Comparison of ENCODE assay signal across 8 mouse cellular contexts in the genomic region with DNA sequence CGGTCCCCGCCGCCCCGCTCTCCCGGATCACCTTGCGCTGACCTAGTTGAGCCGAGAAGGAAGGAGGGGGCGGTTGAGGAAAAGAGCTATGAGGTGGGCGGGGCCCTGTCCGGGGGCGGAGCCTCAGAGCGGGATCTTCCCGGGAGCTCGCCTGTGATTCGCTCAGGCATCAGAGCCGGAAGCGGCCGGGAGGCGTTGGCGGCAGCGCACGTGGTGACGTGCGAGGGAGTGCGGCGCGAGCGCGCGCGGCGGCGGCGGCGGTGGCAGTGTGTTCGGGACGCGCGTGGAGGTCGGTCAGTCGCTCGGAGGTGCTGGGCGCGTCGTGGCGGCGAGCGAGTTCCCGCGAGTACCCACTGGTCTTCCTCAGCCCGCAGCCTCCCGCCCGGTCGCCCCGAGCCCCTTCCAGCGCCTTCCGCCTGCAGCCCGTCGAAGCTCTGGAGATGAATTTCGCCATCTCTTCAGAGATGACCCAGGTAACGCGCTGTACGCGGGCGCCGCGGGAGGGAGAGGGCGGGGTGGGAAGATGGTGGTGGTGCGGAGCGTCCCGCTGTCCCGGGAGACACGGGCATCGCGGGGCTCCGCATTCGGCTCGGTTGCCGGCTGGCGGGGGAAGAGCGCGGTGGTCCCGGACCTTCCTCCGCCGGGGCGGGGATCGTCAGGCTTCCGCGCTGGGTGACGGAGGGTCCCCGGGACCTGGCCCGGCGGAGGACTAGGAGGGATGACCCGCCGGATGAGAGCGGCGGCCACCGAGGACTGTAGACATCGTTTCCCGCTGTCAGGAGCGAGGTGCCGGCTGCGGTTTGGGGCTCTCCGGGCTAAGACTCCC. TPM values are rescaled to one million over a fixed set of nuclear protein-coding genes. Genes with fewer than 3 reads are reported as not detected.
A peak's percentile ranks its signal among the peaks of the same experiment; 100 is the strongest.
DNase-seq lines count a peak whose midpoint lies in the region; ATAC-seq and TF ChIP-seq lines count a peak whose summit lies in the region.

A gene (plus strand): TSS at position 195 of the 826 bp plus-strand sequence.

- no peak for TF ChIP-seq CTCF in ES-Bruce4 (IDR thresholded peaks at IDR 0.05; ENCODE audit: low read depth, low read length)
- TF ChIP-seq CTCF in liver, postnatal 0 days (IDR thresholded peaks at IDR 0.05; ENCODE audit: low read depth), result no peak

- H3K27ac ChIP-seq in ES-Bruce4 (ENCODE audit: insufficient read depth, low read length), result 0 out of 2 replicates have a peak within 1 kb of the TSS, but pooled peaks have one; percentile 41
- peak within 1 kb of the TSS; percentile 96 for H3K27ac ChIP-seq in forebrain, embryonic 13.5 days
- peak within 1 kb of the TSS; percentile 88 for H3K27ac ChIP-seq in liver, postnatal 0 days (ENCODE audit: low read depth)
- H3K27ac ChIP-seq in neural tube, embryonic 14.5 days (ENCODE audit: low read depth, low read length), result peak within 1 kb of the TSS; percentile 96

- H3K36me3 ChIP-seq in ES-Bruce4 (ENCODE audit: control insufficient read depth, insufficient read depth, low read length, poor library complexity, severe bottlenecking), result peaks cover 2% of the 10 kb centered on the region
- peaks cover 1% of the 10 kb centered on the region; the same call in 1 of the 2 replicates for H3K36me3 ChIP-seq in forebrain, embryonic 13.5 days (ENCODE audit: poor library complexity, severe bottlenecking)
- peaks cover 6% of the 10 kb centered on the region for H3K36me3 ChIP-seq in liver, postnatal 0 days (replicated peaks; ENCODE audit: insufficient read depth, low read length)
- no peaks in the 10 kb centered on the region for H3K36me3 ChIP-seq in neural tube, embryonic 14.5 days (ENCODE audit: control insufficient read depth, insufficient read depth, low read length)

- no peaks in the 10 kb centered on the region for H3K9me3 ChIP-seq in ES-Bruce4 (replicated peaks; ENCODE audit: control insufficient read depth, insufficient read depth, low read length, poor library complexity, severe bottlenecking)
- H3K9me3 ChIP-seq in forebrain, embryonic 13.5 days (replicated peaks), result no peaks in the 10 kb centered on the region
- no peaks in the 10 kb centered on the region for H3K9me3 ChIP-seq in liver, postnatal 0 days (ENCODE audit: low read length)
- H3K9me3 ChIP-seq in neural tube, embryonic 14.5 days (ENCODE audit: control insufficient read depth, low read length), result no peaks in the 10 kb centered on the region

- H3K4me1 ChIP-seq in ES-Bruce4 (ENCODE audit: control insufficient read depth, insufficient read depth, low read length), result no peaks in the 10 kb centered on the region
- peaks cover 41% of the 10 kb centered on the region for H3K4me1 ChIP-seq in forebrain, embryonic 13.5 days
- peaks cover 39% of the 10 kb centered on the region for H3K4me1 ChIP-seq in liver, postnatal 0 days (ENCODE audit: insufficient read depth)
- H3K4me1 ChIP-seq in neural tube, embryonic 14.5 days (ENCODE audit: control insufficient read depth, insufficient read depth, low read length), result peaks cover 25% of the 10 kb centered on the region

- TF ChIP-seq POLR2A in ES-Bruce4 (IDR thresholded peaks at IDR 0.05; ENCODE audit: insufficient read depth, low read length), result no peak

- ATAC-seq in cerebellum, adult (ENCODE audit: insufficient number of reproducible peaks, low FRiP score, low TSS enrichment), result peak; percentile 91
- peak; percentile 96 for ATAC-seq in forebrain, embryonic 13.5 days
- ATAC-seq in liver, postnatal 0 days, result peak; percentile 89
- ATAC-seq in neural tube, embryonic 14.5 days (ENCODE audit: low read depth), result peak; percentile 96

- H3K9ac ChIP-seq in ES-Bruce4 (ENCODE audit: low read depth, poor library complexity, severe bottlenecking), result peak within 1 kb of the TSS; percentile 85
- H3K9ac ChIP-seq in forebrain, embryonic 13.5 days, result peak within 1 kb of the TSS; percentile 95
- H3K9ac ChIP-seq in liver, postnatal 0 days (replicated peaks), result peak within 1 kb of the TSS; percentile 87
- H3K9ac ChIP-seq in neural tube, embryonic 14.5 days (replicated peaks; ENCODE audit: low read depth, low read length), result peak within 1 kb of the TSS; percentile 98

- intact Hi-C loops in heart, postnatal 10 days (cut with DNase I), result loop anchor here (5.0 kb wide), 3 partner anchors 57 to 187 kb away; no protein-coding TSS in a partner anchor

- TF ChIP-seq EP300 in ES-Bruce4 (IDR thresholded peaks at IDR 0.05; ENCODE audit: insufficient read depth, low read depth, low read length), result no peak
- TF ChIP-seq EP300 in liver, postnatal 0 days (IDR thresholded peaks at IDR 0.05; ENCODE audit: low read depth), result no peak

- peak within 1 kb of the TSS; percentile 67 for H3K4me2 ChIP-seq in forebrain, embryonic 13.5 days
- peak within 1 kb of the TSS; percentile 94 for H3K4me2 ChIP-seq in liver, postnatal 0 days (ENCODE audit: low read depth, low read length)
- peak within 1 kb of the TSS; percentile 67 for H3K4me2 ChIP-seq in neural tube, embryonic 14.5 days (ENCODE audit: low read depth, low read length)

- peak within 1 kb of the TSS; percentile 87 for H3K4me3 ChIP-seq in ES-Bruce4 (ENCODE audit: low read depth, low read length)
- peak within 1 kb of the TSS; percentile 87 for H3K4me3 ChIP-seq in forebrain, embryonic 13.5 days
- peak within 1 kb of the TSS; percentile 91 for H3K4me3 ChIP-seq in liver, postnatal 0 days (ENCODE audit: low read depth, low read length)
- peak within 1 kb of the TSS; percentile 86 for H3K4me3 ChIP-seq in neural tube, embryonic 14.5 days (ENCODE audit: low read depth, low read length)

- H3K27me3 ChIP-seq in ES-Bruce4 (ENCODE audit: control insufficient read depth, insufficient read depth, low read length, poor library complexity, severe bottlenecking), result no peaks in the 10 kb centered on the region
- H3K27me3 ChIP-seq in forebrain, embryonic 13.5 days, result no peaks in the 10 kb centered on the region
- no peaks in the 10 kb centered on the region for H3K27me3 ChIP-seq in liver, postnatal 0 days (ENCODE audit: insufficient read depth, low read length)
- H3K27me3 ChIP-seq in neural tube, embryonic 14.5 days (ENCODE audit: control insufficient read depth, insufficient read depth, low read length), result no peaks in the 10 kb centered on the region

- peak; percentile 98 to 99 for DNase-seq in heart, postnatal 10 days
- peak; percentile 90 for DNase-seq in large intestine, adult 2 months (ENCODE audit: low read depth, low spot score)
- peak; percentile 98 for DNase-seq in liver, postnatal 0 days
- DNase-seq in testis, postnatal 10 days (ENCODE audit: low spot score), result peak; percentile 99

- under 1% methylated on average over 82 of the region's 104 CpGs for WGBS in forebrain, embryonic 13.5 days
- under 1% methylated on average over 104 of the region's 104 CpGs for WGBS in large intestine, adult 2 months
- WGBS in liver, postnatal 0 days (ENCODE audit: insufficient replicate concordance), result 0% methylated on average over 84 of the region's 104 CpGs
- WGBS in neural tube, embryonic 14.5 days, result under 1% methylated on average over 86 of the region's 104 CpGs

RNA-seq across cellular contexts. Expression of the gene that starts here (rescaled TPM):
- polyA plus RNA-seq in ES-Bruce4 (2011; ENCODE audit: insufficient read depth, insufficient read length, low read depth, missing spikeins), result 140 and 156 TPM in 2 replicates
- 364 and 394 TPM in 2 replicates for polyA plus RNA-seq in forebrain, embryonic 13.5 days (2015; fragmentation: Nextera tagmentation; extraction: Ambion mirVana)
- 100 to 1,000 TPM; 417 to 438 TPM for total RNA-seq in heart, postnatal 10 days (2021)
- 66.2 and 106 TPM in 2 replicates for polyA plus RNA-seq in large intestine, adult 2 months (2012; rRNA removed)
- 58.5 and 68.2 TPM in 2 replicates for polyA plus RNA-seq in liver, postnatal 0 days (2015; fragmentation: Nextera tagmentation; extraction: Ambion mirVana)
- polyA plus RNA-seq in neural tube, embryonic 14.5 days (2014; fragmentation: Nextera tagmentation; extraction: Ambion mirVana), result 220 and 279 TPM in 2 replicates

Comparison
In these comparisons a context has a peak if more than half of its experiments do, and no peak if none do; other contexts are left out.
1. Peak in every context shown above with its lines: DNase-seq, ATAC-seq, H3K4me3 ChIP-seq and H3K27ac ChIP-seq.
2. H3K27ac ChIP-seq: peak in every context shown above with its lines; median percentile 96 in forebrain, embryonic 13.5 days; 96 in neural tube, embryonic 14.5 days; 88 in liver, postnatal 0 days; 41 in ES-Bruce4.